Mouse (Mus musculus): ENCODE results near the gene Vmn2r38. TPM values are rescaled to one million over a fixed set of nuclear protein-coding genes. Genes with fewer than 3 reads are reported as not detected.
"Not testable (repeated sequence)": the region's sequence is repeated elsewhere in the genome, so short reads cannot be mapped to it uniquely, and the experiment has no call there.

Vmn2r38 gene
- not detected in 2 replicates for polyA plus RNA-seq (2012; ENCODE audit: insufficient read depth, insufficient read length, low replicate concordance, missing spikeins)

DNA sequence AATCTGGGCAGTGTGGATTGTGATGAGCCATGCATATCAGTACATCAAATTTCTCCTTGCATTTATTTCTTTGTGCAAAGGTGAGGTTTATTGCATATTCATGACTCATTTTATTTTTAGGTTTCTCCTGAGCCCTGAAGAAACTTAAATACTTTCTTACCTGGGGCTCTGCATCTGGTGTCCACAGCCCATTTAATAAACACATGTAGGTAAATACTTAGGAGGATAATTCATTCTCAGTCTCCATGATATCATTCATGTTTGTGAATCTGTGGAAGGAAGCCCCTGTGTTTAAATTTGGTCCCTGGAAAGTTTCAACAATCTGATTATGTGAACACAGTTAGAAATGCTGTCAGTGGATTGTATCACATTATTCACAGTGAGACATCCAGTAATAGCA, at the start of gene Vmn2r38:
Vmn2r38 (minus strand) TSS at position 101 of the 400 bp plus-strand sequence.
- H3K4me1 ChIP-seq (ENCODE audit: control insufficient read depth, insufficient read depth, low read length); H3K27ac ChIP-seq (ENCODE audit: insufficient read depth, low read depth, low read length); H3K4me3 ChIP-seq (ENCODE audit: insufficient read depth, low read depth, low read length): not testable (repeated sequence)

DNA sequence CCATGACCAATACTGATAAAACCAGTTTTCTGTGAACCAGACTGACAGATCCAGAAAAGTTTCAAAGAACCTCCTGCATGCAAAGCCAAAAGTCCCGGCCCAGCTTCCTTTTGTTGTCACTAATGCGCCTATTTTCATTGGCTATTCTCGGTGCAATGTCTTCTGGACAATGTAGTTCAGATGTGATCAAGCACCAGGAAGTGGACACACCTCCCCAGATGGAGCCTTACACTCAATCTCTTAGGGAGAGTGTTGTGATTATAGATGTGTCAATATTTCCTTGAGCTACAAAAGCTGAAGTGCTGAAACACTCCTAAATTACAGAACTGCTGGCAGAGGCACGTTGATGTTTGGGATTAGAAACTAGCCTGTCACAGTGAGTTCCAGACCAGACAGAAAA, 32.3 kb downstream of the Vmn2r38 start:
- 85% methylated on average over 4 of the region's 4 CpGs for WGBS
- H3K27ac ChIP-seq (ENCODE audit: insufficient read depth, low read depth, low read length); H3K4me1 ChIP-seq (ENCODE audit: control insufficient read depth, insufficient read depth, low read length); H3K4me3 ChIP-seq (ENCODE audit: insufficient read depth, low read depth, low read length): not testable (repeated sequence)

DNA sequence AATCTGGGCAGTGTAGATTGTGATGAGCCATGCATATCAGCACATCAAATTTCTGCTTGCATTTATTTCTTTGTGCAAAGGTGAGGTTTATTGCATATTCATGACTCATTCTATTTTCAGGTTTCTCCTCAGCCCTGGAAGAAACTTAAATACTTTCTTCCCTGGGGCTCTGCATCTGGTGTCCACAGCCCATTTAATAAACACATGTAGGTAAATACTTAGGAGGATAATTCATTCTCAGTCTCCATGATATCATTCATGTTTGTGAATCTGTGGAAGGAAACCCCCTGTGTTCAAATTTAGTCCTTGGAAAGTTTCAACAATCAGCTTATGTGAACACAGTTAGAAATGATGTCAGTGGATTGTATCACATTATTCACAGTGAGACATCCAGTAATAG, 67.0 kb downstream of the Vmn2r38 start, which contains the start of gene Vmn2r39:
Vmn2r39 (minus strand) TSS at position 101 of the 400 bp plus-strand sequence.
- H3K4me3 ChIP-seq (ENCODE audit: insufficient read depth, low read depth, low read length); H3K27ac ChIP-seq (ENCODE audit: insufficient read depth, low read depth, low read length); H3K4me1 ChIP-seq (ENCODE audit: control insufficient read depth, insufficient read depth, low read length): not testable (repeated sequence)

Other genes with a start within 250 kb of the Vmn2r38 start
- not detected in 2 replicates for gene Vmn2r40, start 166.4 kb downstream of the Vmn2r38 start, polyA plus RNA-seq (2012; ENCODE audit: insufficient read depth, insufficient read length, low replicate concordance, missing spikeins)
- not detected in 2 replicates for gene Vmn2r39, start 67.1 kb downstream of the Vmn2r38 start, polyA plus RNA-seq (2012; ENCODE audit: insufficient read depth, insufficient read length, low replicate concordance, missing spikeins)
- not detected in 2 replicates for gene Vmn2r37, start 125.8 kb upstream of the Vmn2r38 start, polyA plus RNA-seq (2012; ENCODE audit: insufficient read depth, insufficient read length, low replicate concordance, missing spikeins)

Measured in olfactory bulb, adult 2 months (tissue).